ENCODE assay signal across 18 mouse cellular contexts in the genomic region with DNA sequence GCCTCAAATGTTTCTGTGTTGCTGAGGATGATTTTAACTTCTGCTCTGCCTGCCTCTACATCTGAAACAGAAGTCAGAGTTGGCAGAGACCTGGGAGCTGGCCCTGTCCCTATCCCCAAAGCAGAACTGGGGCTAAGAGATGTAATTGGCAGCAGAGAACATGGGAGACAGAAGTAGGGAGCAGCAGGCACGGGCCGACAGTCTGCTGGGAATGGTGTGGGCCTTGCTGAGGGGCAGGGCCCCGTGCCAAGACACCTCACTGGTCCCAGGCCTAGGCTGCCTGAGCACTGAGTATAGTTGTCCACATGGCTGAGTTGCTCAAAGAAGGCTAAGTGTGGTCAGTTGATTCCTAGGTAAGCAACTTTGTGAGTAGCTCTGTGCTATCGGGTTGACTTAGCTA. TPM values are rescaled to one million over a fixed set of nuclear protein-coding genes. Genes with fewer than 3 reads are reported as not detected.
DNase-seq lines count a peak whose midpoint lies in the region; ATAC-seq and TF ChIP-seq lines count a peak whose summit lies in the region.
"Had no signal": no experiment of that assay in that cellular context is flagged by ENCODE, and none has a peak within 500 bp of the region (broad histone marks: within the 10 kb centered on the region; RNA-seq: fewer than 3 reads in every experiment).

No protein-coding gene starts in this region.

- peaks cover 15% of the 10 kb centered on the region for H3K4me1 ChIP-seq in forebrain, embryonic 16.5 days (replicated peaks; ENCODE audit: control insufficient read depth, insufficient read depth, low read length)
- 0 out of 2 replicates have a peak, but pooled peaks cover 6% of the 10 kb centered on the region for H3K4me1 ChIP-seq in forebrain, embryonic 12.5 days
- peaks cover 9% of the 10 kb centered on the region; the same call in 1 of the 2 replicates for H3K4me1 ChIP-seq in lung, postnatal 0 days (ENCODE audit: insufficient read depth, low read depth, low read length)

- no peak for TF ChIP-seq CTCF in lung, postnatal 0 days (IDR thresholded peaks at IDR 0.05)

- no peak for TF ChIP-seq EP300 in lung, postnatal 0 days (IDR thresholded peaks at IDR 0.05)

- no peaks in the 10 kb centered on the region for H3K9me3 ChIP-seq in forebrain, embryonic 16.5 days (ENCODE audit: control insufficient read depth, low read length)
- H3K9me3 ChIP-seq in forebrain, embryonic 12.5 days = no peaks in the 10 kb centered on the region
- no peaks in the 10 kb centered on the region for H3K9me3 ChIP-seq in lung, postnatal 0 days (ENCODE audit: low read length)
- H3K9me3 ChIP-seq: embryonic facial prominence, embryonic 10.5 days; heart, embryonic 10.5 days; liver, embryonic 13.5 days; neural tube, embryonic 13.5 days had no signal

- ATAC-seq in forebrain, embryonic 16.5 days = peak; percentile 54
- ATAC-seq in forebrain, embryonic 12.5 days (ENCODE audit: low FRiP score) = no peak
- ATAC-seq in lung, postnatal 0 days = no peak
- ATAC-seq: inflammation-experienced regulatory T-cells, adult 6 months had no signal

- H3K27ac ChIP-seq in forebrain, embryonic 16.5 days (ENCODE audit: low read length) = no peak overlapping the region
- no peak overlapping the region for H3K27ac ChIP-seq in forebrain, embryonic 12.5 days
- H3K27ac ChIP-seq in lung, postnatal 0 days (ENCODE audit: low read length) = no peak overlapping the region
- H3K27ac ChIP-seq: embryonic facial prominence, embryonic 10.5 days; heart, embryonic 10.5 days; kidney, postnatal 0 days; liver, embryonic 13.5 days; neural tube, embryonic 13.5 days had no signal

- H3K9ac ChIP-seq in forebrain, embryonic 16.5 days (replicated peaks; ENCODE audit: low read depth, low read length) = no peak overlapping the region
- no peak overlapping the region for H3K9ac ChIP-seq in forebrain, embryonic 12.5 days
- H3K9ac ChIP-seq in lung, postnatal 0 days (replicated peaks; ENCODE audit: low read depth) = no peak overlapping the region
- H3K9ac ChIP-seq: liver, embryonic 13.5 days; neural tube, embryonic 13.5 days had no signal

- peak; percentile 48 for DNase-seq in layer of hippocampus, adult 9-11 months
- no peak for DNase-seq in layer of hippocampus, postnatal 36 days
- DNase-seq in brain, adult 2 months (ENCODE audit: low read depth, low spot score) = peak; percentile 46
- peak; percentile 48 for DNase-seq in cerebellum, adult 9-10 months
- no peak for DNase-seq in lung, postnatal 0 days (ENCODE audit: low spot score)
- DNase-seq in embryo, embryonic 10.5 days (ENCODE audit: low spot score) = no peak
- DNase-seq: adrenal gland, adult 2 months; B cell, adult 2 months; liver, embryonic 13.5 days; thymus, adult 18-20 months had no signal

- no peaks in the 10 kb centered on the region for H3K36me3 ChIP-seq in forebrain, embryonic 16.5 days (ENCODE audit: control insufficient read depth, insufficient read depth)
- H3K36me3 ChIP-seq in forebrain, embryonic 12.5 days (replicated peaks) = no peaks in the 10 kb centered on the region
- H3K36me3 ChIP-seq in lung, postnatal 0 days (ENCODE audit: insufficient read depth, low read length) = no peaks in the 10 kb centered on the region
- H3K36me3 ChIP-seq: embryonic facial prominence, embryonic 10.5 days; heart, embryonic 10.5 days; liver, embryonic 13.5 days; neural tube, embryonic 13.5 days had no signal

- no peak overlapping the region for H3K4me3 ChIP-seq in forebrain, embryonic 16.5 days (replicated peaks; ENCODE audit: low read length)
- H3K4me3 ChIP-seq in forebrain, embryonic 12.5 days (replicated peaks) = no peak overlapping the region
- no peak overlapping the region for H3K4me3 ChIP-seq in lung, postnatal 0 days (ENCODE audit: low read depth, low read length)
- H3K4me3 ChIP-seq: embryonic facial prominence, embryonic 10.5 days; erythroblast, embryonic 14.5 days; heart, embryonic 10.5 days; liver, embryonic 13.5 days; neural tube, embryonic 13.5 days had no signal

- no peaks in the 10 kb centered on the region for H3K27me3 ChIP-seq in forebrain, embryonic 16.5 days (replicated peaks; ENCODE audit: control insufficient read depth, insufficient read depth, low read length)
- no peaks in the 10 kb centered on the region for H3K27me3 ChIP-seq in forebrain, embryonic 12.5 days
- H3K27me3 ChIP-seq in lung, postnatal 0 days (replicated peaks; ENCODE audit: insufficient read depth, low read length) = no peaks in the 10 kb centered on the region
- H3K27me3 ChIP-seq: liver, embryonic 13.5 days; neural tube, embryonic 13.5 days had no signal

- no peak overlapping the region for H3K4me2 ChIP-seq in forebrain, embryonic 16.5 days (ENCODE audit: low read length)
- no peak overlapping the region for H3K4me2 ChIP-seq in forebrain, embryonic 12.5 days
- H3K4me2 ChIP-seq in lung, postnatal 0 days (replicated peaks; ENCODE audit: low read depth, low read length) = no peak overlapping the region
- H3K4me2 ChIP-seq: liver, embryonic 13.5 days; neural tube, embryonic 13.5 days had no signal

- WGBS in forebrain, embryonic 16.5 days = 69% methylated on average over 4 of the region's 4 CpGs
- WGBS in forebrain, embryonic 12.5 days = 89% methylated on average over 4 of the region's 4 CpGs
- WGBS in lung, postnatal 0 days = 81% methylated on average over 4 of the region's 4 CpGs

RNA-seq across cellular contexts. Expression of gene Spock2, which starts 22.0 kb away (rescaled TPM):
- 52.6 and 68.6 TPM in 2 replicates for polyA plus RNA-seq in forebrain, embryonic 16.5 days (2015; fragmentation: Nextera tagmentation; extraction: Ambion mirVana)
- 13.2 and 14.3 TPM in 2 replicates for polyA plus RNA-seq in forebrain, embryonic 12.5 days (2016; fragmentation: Nextera tagmentation; extraction: Ambion mirVana)
- 100 to 1,000 TPM; 493 to 502 TPM for total RNA-seq in layer of hippocampus, postnatal 36 days (2021)
- 42.8 and 45.6 TPM in 2 replicates for polyA plus RNA-seq in lung, postnatal 0 days (2015; fragmentation: Nextera tagmentation; extraction: Ambion mirVana)

Comparison
In these comparisons a context has a peak if more than half of its experiments do, and no peak if none do; other contexts are left out.
1. DNase-seq: peak in layer of hippocampus, adult 9-11 months (single experiment), brain, adult 2 months (single experiment) and cerebellum, adult 9-10 months (single experiment); none in layer of hippocampus, postnatal 36 days (0 of 2), lung, postnatal 0 days (single experiment) and embryo, embryonic 10.5 days (single experiment).